Mouse (Mus musculus) embryonic facial prominence, embryonic 12.5 days (tissue): ENCODE results near the gene Rab5b. TPM values are rescaled to one million over a fixed set of nuclear protein-coding genes. Genes with fewer than 3 reads are reported as not detected.
"Not testable (repeated sequence)": the region's sequence is repeated elsewhere in the genome, so short reads cannot be mapped to it uniquely, and the experiment has no call there.

ENCODE experiments used
- ATAC-seq: fragments of 200-750 bp; cut with Nextera tagmentation; 2 replicates; pipeline ENCODE4 v1.8.0; 2017; ENCODE audit not compliant: insufficient number of reproducible peaks, insufficient read depth, low FRiP score, low TSS enrichment
- H3K27ac ChIP-seq: fragments of 300-500 bp; sonication (generic); 2 replicates; pipeline ENCODE4 v1.5.1; 2016; ENCODE audit warnings: mild to moderate bottlenecking
- H3K27me3 ChIP-seq: fragments of 300-500 bp; sonication (generic); 2 replicates; pipeline ENCODE4 v1.6.1; 2016; ENCODE audit warnings: mild to moderate bottlenecking, moderate library complexity
- H3K36me3 ChIP-seq: fragments of 300-500 bp; sonication (generic); 2 replicates; pipeline ENCODE4 v1.6.1; 2016; ENCODE audit warnings: mild to moderate bottlenecking
- H3K4me1 ChIP-seq: fragments of 300-500 bp; sonication (generic); 2 replicates; pipeline ENCODE4 v1.6.1; 2016
- H3K4me2 ChIP-seq: fragments of 300-500 bp; sonication (generic); replicated peaks from 2 replicates; pipeline ENCODE4 v1.6.1; 2016; ENCODE audit warnings: mild to moderate bottlenecking, moderate library complexity
- H3K4me3 ChIP-seq: fragments of 300-500 bp; sonication (generic); 2 replicates; pipeline ENCODE4 v1.5.1; 2016; ENCODE audit warnings: mild to moderate bottlenecking
- H3K9ac ChIP-seq: fragments of 300-500 bp; sonication (generic); 2 replicates; pipeline ENCODE4 v1.6.1; 2016; ENCODE audit warnings: mild to moderate bottlenecking, moderate library complexity
- H3K9me3 ChIP-seq: fragments of 300-500 bp; sonication (generic); 2 replicates; pipeline ENCODE4 v1.6.1; 2016; ENCODE audit warnings: mild to moderate bottlenecking, moderate library complexity
- WGBS: fragments of 180-500 bp; shearing (Covaris S2); methylation state at CpG from one replicate; pipeline ENCODE4 v1.1.7; 2016; 5-methylcytosine and 5-hydroxymethylcytosine counted together
- polyA plus RNA-seq: library from polyadenylated mRNA; unstranded; fragments of >200 nt; fragmentation: Nextera tagmentation; extraction: Ambion mirVana; gene quantifications from 2 replicates; pipeline ENCODE4 v1.2.1, GENCODE M21; 2016

The Rab5b gene
- polyA plus RNA-seq, 1 experiment from 2014 or later, result 85.6 TPM

- H3K27ac ChIP-seq, ATAC-seq, H3K9ac ChIP-seq, H3K4me3 ChIP-seq, H3K36me3 ChIP-seq, H3K9me3 ChIP-seq, H3K4me1 ChIP-seq, H3K27me3 ChIP-seq, H3K4me2 ChIP-seq: not testable (repeated sequence)
- WGBS, result 75% methylated on average over 3 of the region's 4 CpGs
These were observed 29.4 kb upstream of the Rab5b start for GRCm38 (mm10) chr10:128725466-128725865.

DNA sequence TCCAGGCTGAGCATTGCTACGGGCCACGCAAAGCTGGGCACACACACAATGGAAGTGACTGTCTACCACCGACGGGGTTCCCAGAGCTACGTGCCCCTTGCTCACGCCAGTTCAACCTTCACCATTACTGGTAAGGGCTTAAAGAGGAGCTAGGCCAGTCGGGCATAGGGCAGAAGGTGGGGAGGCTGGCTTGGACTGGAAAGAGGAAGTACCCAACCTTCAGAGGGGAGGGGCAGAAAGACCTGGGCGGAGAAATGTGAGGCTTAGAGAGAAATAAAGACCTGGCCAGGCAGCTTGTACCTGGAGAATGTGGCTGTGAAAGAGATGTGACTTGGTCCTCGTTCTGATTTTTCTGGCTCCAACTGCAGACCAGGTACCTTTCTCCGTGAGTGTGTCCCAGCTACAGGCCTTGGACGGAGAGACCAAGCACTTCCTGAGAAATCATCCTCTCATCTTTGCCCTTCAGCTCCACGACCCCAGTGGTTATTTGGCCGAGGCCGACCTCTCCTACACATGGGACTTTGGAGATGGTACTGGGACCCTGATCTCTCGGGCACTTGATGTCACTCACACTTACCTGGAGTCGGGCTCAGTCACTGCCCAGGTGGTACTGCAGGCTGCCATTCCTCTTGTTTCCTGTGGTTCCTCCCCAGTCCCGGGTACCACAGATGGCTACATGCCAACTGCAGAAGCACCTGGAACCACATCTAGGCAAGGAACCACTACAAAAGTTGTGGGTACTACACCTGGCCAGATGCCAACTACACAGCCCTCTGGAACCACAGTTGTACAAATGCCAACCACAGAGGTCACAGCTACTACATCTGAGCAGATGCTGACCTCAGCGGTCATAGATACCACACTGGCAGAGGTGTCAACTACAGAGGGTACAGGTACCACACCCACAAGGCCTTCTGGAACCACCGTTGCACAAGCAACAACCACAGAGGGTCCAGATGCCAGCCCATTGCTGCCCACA, 19.8 kb upstream of the Rab5b start:
- 87% methylated on average over 19 of the region's 19 CpGs for WGBS
- ATAC-seq, result no peak
- Histone ChIP-seq H3K4me3 (no peak overlapping the region), H3K27ac (no peak overlapping the region), H3K27me3 (no peaks in the 10 kb centered on the region), H3K9ac (no peak overlapping the region), H3K36me3 (no peaks in the 10 kb centered on the region), H3K4me1 (no peaks in the 10 kb centered on the region), H3K9me3 (no peaks in the 10 kb centered on the region), H3K4me2 (no peak overlapping the region)

GRCm38 (mm10) chr10:128711318-128711717, 15.3 kb upstream of the Rab5b start:
- not testable (repeated sequence) for H3K9me3 ChIP-seq, H3K27ac ChIP-seq, H3K4me3 ChIP-seq, ATAC-seq, H3K4me2 ChIP-seq, H3K36me3 ChIP-seq, H3K4me1 ChIP-seq, H3K27me3 ChIP-seq, H3K9ac ChIP-seq
- 93% methylated on average over 7 of the region's 7 CpGs for WGBS

DNA sequence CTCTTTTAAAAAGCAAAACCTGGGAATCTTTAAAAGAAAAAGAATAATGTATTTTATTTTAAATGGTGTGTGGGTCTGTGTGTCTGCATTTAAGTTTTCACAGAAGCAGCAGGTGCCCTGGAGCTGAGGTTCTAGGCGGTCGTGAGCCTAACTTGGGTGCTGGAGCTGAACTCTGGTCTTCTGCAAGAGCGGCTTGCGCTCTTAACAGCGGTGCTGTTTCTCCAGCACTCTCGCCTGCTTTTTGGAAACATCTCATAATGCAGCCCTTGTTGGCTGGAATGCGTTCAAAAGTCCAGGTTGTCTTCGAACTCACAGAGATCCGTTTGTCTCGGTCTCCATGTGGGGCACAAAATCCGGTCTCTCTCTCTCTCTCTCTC, 9.2 kb upstream of the Rab5b start:
- no peaks in the 10 kb centered on the region for H3K9me3 ChIP-seq
- 7% methylated on average over 11 of the region's 11 CpGs for WGBS
- peak overlapping the region; percentile 97 for H3K27ac ChIP-seq
- H3K4me1 ChIP-seq, result peaks cover 26% of the 10 kb centered on the region; the same call in 1 of the 2 replicates
- peak overlapping the region; percentile 79 for H3K4me2 ChIP-seq
- peaks cover 27% of the 10 kb centered on the region for H3K36me3 ChIP-seq
- no peak for ATAC-seq
- peak overlapping the region; percentile 83 for H3K4me3 ChIP-seq
- peak overlapping the region; percentile 88 for H3K9ac ChIP-seq
- no peaks in the 10 kb centered on the region for H3K27me3 ChIP-seq

DNA sequence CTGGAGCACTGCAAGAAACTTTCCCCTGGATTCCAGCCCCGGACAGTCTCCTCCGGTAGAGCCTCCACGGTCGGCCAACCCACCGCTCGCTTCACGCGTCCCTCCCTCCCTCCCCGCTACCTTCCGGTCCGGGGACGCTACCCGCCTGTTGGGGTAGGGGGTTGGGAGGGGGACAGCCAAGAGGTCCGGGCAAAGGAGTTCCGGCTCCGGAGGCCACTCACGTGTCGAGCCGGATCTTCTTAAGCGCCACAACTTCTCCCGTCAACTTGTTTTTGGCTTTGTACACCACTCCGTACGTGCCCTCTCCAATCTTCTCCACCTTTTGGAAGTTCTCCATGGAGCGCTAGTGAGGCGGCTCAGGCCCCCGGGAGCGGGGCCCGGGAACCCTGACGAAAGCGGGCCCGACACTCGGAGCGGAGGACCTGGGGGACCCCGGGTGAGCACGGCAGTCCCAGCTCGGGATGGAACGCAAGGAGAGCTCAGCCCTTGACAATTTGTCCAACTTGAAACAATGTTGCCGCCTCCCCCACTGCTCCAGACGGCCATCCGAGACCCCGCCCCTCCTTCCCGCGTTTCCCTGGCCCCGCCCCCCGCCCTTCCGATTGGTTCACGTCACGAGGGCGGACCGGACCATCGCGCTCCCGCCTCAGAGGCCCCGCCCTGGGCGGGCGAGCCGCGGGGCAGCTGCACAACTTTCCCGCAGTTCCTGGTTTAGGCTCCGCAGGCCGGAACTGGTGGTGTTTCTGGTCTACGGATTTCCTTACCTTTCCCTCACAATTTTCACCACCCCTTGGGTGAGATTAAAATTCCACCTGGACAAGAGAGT, 8.6 kb upstream of the Rab5b start, which contains the start of gene Cdk2:
Cdk2 (minus strand) TSS at position 541 of the 826 bp plus-strand sequence.
- Histone ChIP-seq H3K27me3 (no peaks in the 10 kb centered on the region), H3K4me1 (peaks cover 26% of the 10 kb centered on the region; the same call in 1 of the 2 replicates), H3K4me2 (peak within 1 kb of the TSS; percentile 79), H3K27ac (peak within 1 kb of the TSS; percentile 97), H3K9ac (peak within 1 kb of the TSS; percentile 88), H3K9me3 (no peaks in the 10 kb centered on the region), H3K36me3 (peaks cover 33% of the 10 kb centered on the region), H3K4me3 (peak within 1 kb of the TSS; percentile 83)
- under 1% methylated on average over 60 of the region's 62 CpGs for WGBS
- peak; percentile 80 for ATAC-seq

DNA sequence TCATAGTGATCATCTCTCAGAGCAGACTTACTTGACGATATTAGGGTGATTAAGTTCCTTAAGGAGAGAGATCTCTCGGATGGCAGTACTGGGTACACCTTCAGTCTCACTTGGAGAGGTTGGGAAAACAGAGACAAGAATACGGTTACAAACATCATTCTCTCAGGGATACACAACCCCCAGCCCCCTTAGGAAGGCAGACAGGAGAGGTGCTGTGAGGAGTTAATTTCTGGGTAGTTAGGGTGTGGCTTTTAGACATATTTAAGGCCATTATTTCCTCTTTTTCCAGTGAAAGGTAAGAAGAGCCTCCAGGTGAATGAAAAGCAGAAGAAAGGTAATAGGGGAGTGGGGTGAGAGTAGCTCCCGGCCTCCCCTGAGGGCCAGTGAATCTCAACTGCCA, 7.8 kb upstream of the Rab5b start, which contains the start of gene Pmel:
Pmel (plus strand) TSS at position 301 of the 400 bp plus-strand sequence.
- 14% methylated on average over 4 of the region's 4 CpGs for WGBS

GRCm38 (mm10) chr10:128702328-128703007, 6.4 kb upstream of the Rab5b start:
- ATAC-seq, result no peak
- WGBS, result 87% methylated on average over 6 of the region's 6 CpGs
- H3K4me1 ChIP-seq, result peaks cover 26% of the 10 kb centered on the region; the same call in 1 of the 2 replicates
- H3K4me2 ChIP-seq, result no peak overlapping the region
- no peak overlapping the region for H3K9ac ChIP-seq
- 0 out of 2 replicates have a peak overlapping the region, but pooled peaks have one; percentile 9 for H3K4me3 ChIP-seq
- H3K9me3 ChIP-seq, result no peaks in the 10 kb centered on the region
- H3K27ac ChIP-seq, result no peak overlapping the region
- H3K36me3 ChIP-seq, result peaks cover 50% of the 10 kb centered on the region
- H3K27me3 ChIP-seq, result no peaks in the 10 kb centered on the region

More for the DNA sequence above, 7.8 kb upstream of the Rab5b start, which contains the start of gene Pmel:
- Histone ChIP-seq H3K4me1 (peaks cover 26% of the 10 kb centered on the region; the same call in 1 of the 2 replicates), H3K4me3 (peak within 1 kb of the TSS; percentile 83), H3K27me3 (no peaks in the 10 kb centered on the region), H3K27ac (peak within 1 kb of the TSS; percentile 97), H3K36me3 (peaks cover 41% of the 10 kb centered on the region), H3K9ac (peak within 1 kb of the TSS; percentile 88), H3K9me3 (no peaks in the 10 kb centered on the region), H3K4me2 (peak within 1 kb of the TSS; percentile 79)
- ATAC-seq, result no peak

GRCm38 (mm10) chr10:128700712-128701111, 4.6 kb upstream of the Rab5b start:
- WGBS, result 86% methylated on average over 5 of the region's 5 CpGs
- Histone ChIP-seq H3K4me3 (no peak overlapping the region), H3K27ac (no peak overlapping the region), H3K27me3 (no peaks in the 10 kb centered on the region), H3K4me2 (no peak overlapping the region), H3K36me3 (peaks cover 50% of the 10 kb centered on the region), H3K4me1 (peaks cover 26% of the 10 kb centered on the region; the same call in 1 of the 2 replicates), H3K9ac (no peak overlapping the region), H3K9me3 (no peaks in the 10 kb centered on the region)
- no peak for ATAC-seq

DNA sequence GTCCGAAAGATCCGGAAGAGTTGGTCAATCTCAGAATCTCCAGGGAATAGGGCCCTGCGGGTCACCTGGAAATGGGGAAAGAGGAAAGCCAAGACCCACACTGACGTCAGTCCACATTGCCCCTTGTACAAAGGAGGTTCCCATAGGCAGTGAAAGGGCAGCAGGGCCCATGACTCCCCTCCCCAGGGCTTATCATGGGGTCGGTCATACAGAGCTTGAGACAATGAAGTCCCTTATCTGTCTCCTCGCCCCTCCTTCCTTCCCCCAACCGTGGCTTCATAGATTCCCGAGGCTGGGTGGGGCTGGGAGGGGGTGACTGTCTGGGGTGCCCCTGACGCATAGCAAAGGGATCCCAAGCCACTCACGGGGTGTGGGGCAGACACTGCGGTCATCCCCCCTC, 3.5 kb upstream of the Rab5b start:
- no peak overlapping the region for H3K9ac ChIP-seq
- H3K4me2 ChIP-seq, result no peak overlapping the region
- no peaks in the 10 kb centered on the region for H3K9me3 ChIP-seq
- no peak for ATAC-seq
- whole genome bisulfite sequencing, result 69% methylated on average over 11 of the region's 11 CpGs
- peaks cover 50% of the 10 kb centered on the region for H3K36me3 ChIP-seq
- H3K4me3 ChIP-seq, result no peak overlapping the region
- H3K27me3 ChIP-seq, result no peaks in the 10 kb centered on the region
- peaks cover 23% of the 10 kb centered on the region for H3K4me1 ChIP-seq
- H3K27ac ChIP-seq, result no peak overlapping the region

- Histone ChIP-seq H3K27ac (no peak overlapping the region), H3K4me1 (peaks cover 27% of the 10 kb centered on the region), H3K9ac (no peak overlapping the region), H3K4me3 (no peak overlapping the region), H3K4me2 (no peak overlapping the region), H3K27me3 (no peaks in the 10 kb centered on the region), H3K9me3 (no peaks in the 10 kb centered on the region), H3K36me3 (peaks cover 50% of the 10 kb centered on the region)
- WGBS, result 84% methylated on average over 5 of the region's 5 CpGs
- ATAC-seq, result no peak
These were observed 2.9 kb upstream of the Rab5b start for GRCm38 (mm10) chr10:128699006-128699405.
